Mouse (Mus musculus): ENCODE measurements at regions not wholly inside any gene's neighbourhood (a gene's known extent, or its start where the extent isn't known, plus 50 kb on each side); places are given as distances from the start of the nearest gene placed in this dataset.

DNA sequence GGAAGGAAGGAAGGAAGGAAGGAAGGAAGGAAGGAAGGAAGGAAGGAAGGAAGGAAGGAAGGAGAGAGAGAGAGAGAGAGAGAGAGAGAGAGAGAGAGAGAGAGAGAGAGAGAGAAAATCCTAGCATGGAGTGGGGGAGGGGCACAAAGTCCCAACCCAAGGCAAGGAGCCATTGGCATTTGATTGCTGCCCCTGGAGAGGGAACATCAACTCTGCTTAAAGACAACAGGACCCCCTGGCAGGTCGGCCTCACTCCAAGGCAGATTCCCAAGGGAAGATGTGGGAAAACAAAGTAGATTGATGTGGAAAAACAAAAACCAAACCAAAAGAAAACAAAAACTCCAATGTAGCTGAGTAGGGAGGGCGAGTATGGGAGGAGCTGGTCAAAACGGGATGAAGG lies 49.9 kb upstream of the Fzd10 start:
- DNase-seq: no peak

DNA sequence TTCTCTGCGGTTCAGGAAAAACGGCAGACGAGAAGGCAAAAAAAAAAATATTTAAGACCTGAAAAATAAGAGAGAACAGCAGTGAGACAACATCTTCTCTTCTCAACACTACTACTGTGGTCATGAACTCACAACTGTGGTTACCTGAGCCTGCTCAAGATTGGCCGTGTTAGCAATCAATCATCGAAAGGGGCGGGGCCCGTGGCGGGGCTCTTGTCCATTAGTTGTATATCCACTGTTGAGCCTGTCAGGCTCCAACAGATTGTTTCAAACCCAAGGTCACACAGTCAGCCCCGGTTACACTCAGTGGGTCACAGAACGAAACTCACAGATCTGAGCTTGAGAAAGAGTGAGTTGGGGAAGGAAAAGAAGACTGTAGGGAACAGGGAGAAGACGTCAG lies 50.8 kb upstream of the Fzd10 start:
- no peak for DNase-seq

GRCm38 (mm10) chr5:128542049-128542448 lies 58.6 kb upstream of the Fzd10 start:
- DNase-seq: no peak

GRCm38 (mm10) chr5:128538646-128539045 lies 62.0 kb upstream of the Fzd10 start:
- DNase-seq: no peak

DNA sequence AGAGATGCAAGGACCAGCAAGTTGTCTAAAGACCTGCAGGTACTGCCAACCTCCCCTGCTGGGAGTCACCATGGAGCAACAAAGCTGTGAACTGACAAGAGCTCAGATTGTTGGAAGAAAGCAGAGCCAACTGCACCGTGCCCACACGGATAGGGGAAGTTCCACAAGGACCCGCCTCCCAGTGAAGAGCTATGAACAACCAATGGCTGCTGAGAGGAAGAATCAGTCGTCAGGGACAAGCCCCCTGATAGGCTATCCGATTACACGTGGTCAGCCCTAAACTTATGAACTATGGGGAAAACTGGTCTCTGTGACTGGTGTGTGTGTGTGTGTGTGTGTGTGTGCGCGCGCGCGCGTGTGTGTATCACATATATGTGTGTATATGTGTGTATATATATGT lies 63.4 kb upstream of the Fzd10 start:
- no peak for DNase-seq

DNA sequence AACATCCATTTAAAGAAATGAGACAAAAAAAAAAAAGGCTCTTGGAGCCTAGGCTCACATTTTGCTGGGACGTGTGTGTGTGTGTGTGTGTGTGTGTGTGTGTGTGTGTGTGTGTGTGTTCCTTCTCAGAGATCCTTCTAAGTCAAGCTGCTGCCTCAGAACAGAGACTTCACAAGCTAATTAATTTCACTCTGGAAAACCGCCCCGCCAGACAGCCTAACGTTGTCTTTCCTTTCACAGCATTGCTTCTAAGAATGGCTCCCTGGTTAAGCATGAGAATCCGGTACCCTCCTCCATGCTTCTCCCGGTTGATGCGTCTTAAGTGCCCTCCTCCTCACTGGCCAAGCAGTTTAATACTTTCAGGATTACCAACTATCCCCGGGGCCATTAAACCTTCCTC lies 64.3 kb upstream of the Fzd10 start:
- no peak for DNase-seq

DNA sequence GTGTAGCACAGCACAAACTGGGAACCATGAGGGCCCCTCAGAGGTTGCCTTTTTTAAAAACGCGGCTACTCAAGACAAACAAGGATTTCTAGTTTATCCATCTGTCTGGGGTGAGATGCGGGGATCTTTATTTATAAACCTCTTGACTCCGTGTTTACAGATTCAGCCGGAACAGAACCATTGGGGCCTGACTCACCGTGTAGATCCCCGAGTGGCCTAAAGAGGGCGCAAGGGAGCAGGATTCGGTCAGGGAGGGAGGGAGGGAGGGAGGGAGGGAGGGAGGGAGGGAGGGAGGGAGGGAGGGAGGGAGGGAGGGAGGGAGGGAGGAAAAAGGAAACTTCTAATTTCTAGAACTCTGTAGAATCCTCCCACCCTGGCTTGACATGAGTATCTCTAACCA lies 73.4 kb upstream of the Fzd10 start:
- DNase-seq: peak; percentile 17

- DNase-seq: no peak
These were observed 74.2 kb upstream of the Fzd10 start for GRCm38 (mm10) chr5:128526432-128526831.

DNA sequence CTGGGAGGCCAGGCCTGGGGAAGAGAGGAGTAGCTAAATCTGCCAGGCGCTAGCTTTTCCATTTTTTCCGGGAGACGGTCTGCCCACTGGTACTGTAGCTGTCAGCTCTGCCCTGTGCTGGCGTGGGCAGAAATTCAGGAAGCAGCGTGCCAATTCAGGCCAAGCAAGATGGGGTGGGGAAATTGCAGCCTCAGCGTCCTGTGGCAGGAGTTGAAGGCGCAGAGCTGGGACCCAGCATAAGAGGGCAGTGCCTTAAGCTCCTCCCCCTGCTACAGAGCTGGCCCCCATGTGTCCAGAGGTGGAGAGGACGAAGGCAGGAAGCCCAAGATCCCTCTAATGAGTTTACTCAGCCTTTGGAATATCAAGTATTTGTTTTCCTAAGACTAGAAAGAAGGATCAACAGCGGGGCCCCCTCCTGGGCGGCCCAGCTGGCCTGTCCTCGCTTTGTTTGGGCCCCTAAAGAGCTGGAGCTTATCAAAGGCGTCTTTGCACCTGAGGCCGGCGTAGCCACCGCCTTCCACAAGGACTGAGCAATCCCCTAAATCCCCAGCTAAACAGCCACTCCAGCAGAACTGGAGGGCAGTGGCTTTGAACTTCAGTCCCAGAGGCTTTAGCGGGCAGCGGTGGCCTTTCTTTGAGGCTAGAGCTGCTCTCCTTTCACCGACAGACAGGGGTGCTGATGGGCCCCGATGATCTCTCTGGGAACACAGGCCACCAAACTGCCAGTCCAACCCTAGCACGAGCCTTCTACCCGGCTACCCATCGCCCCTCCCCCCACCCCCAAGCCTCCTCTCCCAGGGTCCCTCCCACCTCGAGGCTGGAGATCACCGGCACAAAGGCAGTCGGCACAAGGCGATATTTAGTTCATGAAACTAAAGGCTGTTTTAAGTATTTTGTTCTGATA lies 76.0 kb upstream of the Fzd10 start:
- no peak for DNase-seq

DNA sequence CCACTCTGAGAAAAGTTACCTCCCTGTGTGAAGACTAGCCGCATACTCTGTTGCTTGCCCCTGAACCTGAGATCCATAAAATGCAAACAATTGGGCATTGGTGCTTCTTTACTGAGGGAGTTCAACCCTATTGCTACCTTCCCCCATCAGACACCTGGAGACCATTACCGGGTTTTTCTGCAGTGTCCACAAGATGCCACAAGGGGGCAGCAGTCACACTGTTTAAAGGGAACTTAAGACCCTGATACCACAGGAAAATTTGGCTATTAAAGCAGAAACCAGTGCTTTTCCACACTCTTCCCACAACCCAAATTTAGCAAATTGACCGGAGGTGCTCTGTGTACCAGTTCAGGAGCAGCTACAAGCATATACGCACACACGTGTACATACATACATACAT lies 78.0 kb upstream of the Fzd10 start:
- DNase-seq: peak; percentile 51

GRCm38 (mm10) chr5:128517336-128517735 lies 83.3 kb upstream of the Fzd10 start:
- DNase-seq: no peak

DNA sequence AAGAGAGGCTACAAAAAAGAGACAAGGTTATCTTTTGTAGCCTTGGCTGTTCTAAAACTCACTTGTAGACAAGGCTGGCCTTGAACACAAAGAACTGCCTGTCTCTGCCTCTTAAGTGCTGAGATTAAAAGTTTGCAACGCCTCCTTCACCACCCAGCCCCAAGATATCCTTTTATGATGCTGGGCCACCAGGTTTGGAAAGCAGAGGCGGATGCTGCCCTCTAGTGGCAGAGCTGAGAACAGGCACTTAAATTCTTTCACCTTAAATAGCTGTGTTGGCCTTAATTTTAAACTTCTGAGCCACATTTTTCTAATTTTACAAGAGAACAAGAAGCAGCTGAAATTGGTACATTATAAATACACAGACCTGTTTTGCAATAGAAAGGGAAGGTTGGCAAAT lies 82.5 kb upstream of the Tmem132d start:
- peak; percentile 21 for DNase-seq

GRCm38 (mm10) chr5:128513261-128513660 lies 80.4 kb upstream of the Tmem132d start:
- no peak for DNase-seq

DNA sequence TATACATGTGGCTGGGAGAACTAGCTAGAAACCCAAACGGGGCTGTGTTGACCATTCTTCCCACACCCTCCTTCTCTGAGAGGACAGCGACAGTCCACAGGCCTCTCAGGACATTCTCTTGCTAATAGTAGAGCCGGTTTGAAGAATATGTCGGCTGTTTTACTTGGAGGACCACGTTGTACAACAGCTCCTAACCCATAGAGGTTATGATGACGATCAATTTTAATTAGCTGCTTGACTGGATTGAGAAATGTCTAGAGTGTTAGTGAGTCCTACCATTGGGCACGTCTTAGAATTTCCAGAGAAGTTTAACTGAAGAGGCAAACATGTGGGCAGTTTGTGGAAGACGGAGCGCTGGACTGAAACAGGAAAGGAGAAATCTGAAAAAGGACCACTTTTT lies 79.7 kb upstream of the Tmem132d start:
- DNase-seq: no peak

DNA sequence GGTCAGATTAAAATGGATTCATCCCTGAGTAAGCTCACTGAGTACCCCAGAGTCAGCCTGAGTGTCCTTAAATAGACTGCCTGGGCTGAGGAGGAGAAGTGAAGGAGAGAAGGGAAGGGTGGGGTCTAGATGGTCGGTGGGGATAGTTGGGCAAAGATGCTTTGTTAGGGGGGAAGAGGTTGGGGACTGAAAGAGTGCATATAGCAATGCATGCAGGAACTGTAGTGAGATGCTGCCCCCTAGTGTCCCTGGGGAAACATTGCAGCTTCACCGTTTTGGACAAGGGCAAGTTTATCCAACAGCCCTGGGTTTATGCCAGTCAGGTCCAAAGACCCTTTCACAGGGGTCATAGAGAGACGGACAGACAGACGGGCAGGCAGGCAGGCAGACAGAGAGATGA lies 71.6 kb upstream of the Tmem132d start:
- DNase-seq: peak; percentile 19

DNA sequence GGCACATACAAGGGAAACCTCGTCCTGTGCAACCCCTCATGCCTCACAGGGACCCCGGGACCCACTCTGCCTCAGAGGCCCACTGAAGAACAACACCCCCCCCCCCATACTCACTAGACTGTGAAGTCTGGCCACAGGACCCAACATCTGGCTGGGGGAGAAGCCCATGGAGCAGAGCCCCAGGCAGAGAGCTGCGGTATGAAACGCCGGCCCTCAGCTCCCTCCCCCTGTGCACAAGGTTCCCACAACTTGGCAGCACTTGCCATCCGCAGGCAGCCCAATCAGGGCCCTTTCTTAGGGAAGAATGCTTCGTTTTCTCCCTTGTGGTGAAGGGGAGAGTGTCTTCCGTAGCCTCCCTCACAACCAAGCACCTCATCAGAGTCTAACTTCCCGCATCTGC lies 66.6 kb upstream of the Tmem132d start:
- DNase-seq: no peak

GRCm38 (mm10) chr5:128499033-128499432 lies 66.2 kb upstream of the Tmem132d start:
- peak; percentile 10 for DNase-seq

DNA sequence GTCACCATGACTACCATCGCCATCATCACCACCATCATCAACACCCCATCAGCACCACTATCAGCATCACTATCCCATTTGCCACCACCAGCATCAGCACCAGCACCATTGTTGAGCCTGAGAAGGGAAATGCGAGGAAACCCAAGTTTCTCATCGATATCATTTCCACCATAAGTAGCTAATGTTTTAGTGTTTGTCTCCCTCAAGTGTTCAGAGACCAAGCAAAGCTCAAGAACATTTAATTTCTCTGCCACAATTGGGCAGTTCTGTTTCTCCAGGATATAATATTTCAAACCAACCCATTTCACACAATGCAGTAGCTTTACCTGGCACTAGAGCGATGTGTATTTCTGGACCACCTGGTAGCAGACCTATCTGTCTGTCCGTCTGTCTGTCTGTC lies 59.7 kb upstream of the Tmem132d start:
- no peak for DNase-seq

GRCm38 (mm10) chr5:128491155-128491554 lies 58.3 kb upstream of the Tmem132d start:
- peak; percentile 6 for DNase-seq

DNA sequence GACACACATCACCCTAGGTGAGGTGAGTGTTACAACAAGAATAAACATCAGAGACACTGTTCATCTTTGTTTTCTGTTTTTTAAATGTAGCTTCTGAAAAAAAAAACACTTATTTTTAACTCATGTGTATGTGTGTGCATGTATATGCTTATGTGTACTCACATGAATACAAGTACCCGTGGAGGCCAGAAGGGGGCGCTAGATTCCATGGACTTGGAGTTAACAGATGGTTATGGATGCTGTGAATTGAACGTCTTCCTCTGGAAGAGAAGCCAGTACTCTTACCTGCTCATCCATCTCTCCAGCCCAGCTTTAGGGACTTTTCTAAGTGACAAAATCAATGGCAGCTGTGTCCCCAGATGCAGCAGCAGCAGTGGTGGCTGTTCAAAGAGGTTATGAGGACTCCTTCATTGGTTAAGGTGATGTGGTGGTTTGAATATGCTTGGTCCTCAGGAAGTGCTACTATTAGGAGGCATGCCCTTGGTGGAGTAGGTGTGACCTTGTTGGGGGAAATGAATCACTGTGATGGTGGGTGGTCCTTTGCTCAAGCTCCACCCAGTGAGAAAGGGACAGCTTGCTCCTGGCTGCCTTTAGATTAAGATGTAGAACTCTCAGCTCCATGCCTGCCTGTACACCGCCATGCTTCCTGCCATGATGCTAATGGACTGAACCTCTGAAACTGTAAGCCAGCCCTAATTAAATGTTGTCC lies 56.1 kb upstream of the Tmem132d start:
- DNase-seq: no peak

DNA sequence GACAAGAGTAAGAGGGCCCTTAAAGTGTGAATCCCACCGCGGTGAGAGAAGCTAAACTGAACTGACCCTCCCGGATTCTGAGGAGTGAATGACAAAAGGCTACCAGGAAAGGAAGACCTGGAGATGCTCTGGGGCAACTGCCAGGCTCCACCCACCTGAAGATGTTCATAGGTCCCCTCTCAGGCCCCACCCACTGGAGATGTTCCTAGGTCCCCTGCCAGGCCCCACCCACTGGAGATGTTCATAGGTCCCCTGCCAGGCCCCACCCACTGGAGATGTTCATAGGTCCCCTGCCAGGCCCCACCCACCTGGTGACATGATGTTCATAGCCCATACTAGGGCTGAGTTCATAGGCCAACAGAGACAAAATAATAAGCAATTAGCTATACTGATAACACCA lies 54.5 kb upstream of the Tmem132d start:
- no peak for DNase-seq

GRCm38 (mm10) chr5:128484116-128484515 lies 51.2 kb upstream of the Tmem132d start:
- no peak for DNase-seq

GRCm38 (mm10) chr5:128483441-128483810 lies 50.5 kb upstream of the Tmem132d start:
- DNase-seq: no peak
